Mouse (Mus musculus): ENCODE data around the gene Gm1673.
"Not testable (repeated sequence)": the region's sequence is repeated elsewhere in the genome, so short reads cannot be mapped to it uniquely, and the experiment has no call there.

GRCm38 (mm10) chr5:33947035-33947434 is 36.2 kb upstream of the Gm1673 start:
- not testable (repeated sequence) for TF ChIP-seq CTCF (IDR thresholded peaks at IDR 0.05; ENCODE audit: extremely low read depth, insufficient read depth, insufficient read length, insufficient replicate concordance); POLR2A (IDR thresholded peaks at IDR 0.05; ENCODE audit: low read depth, low read length)

Measured in spleen, adult 2 months (tissue).